Mouse (Mus musculus): ENCODE data around the gene Arsb. TPM values are rescaled to one million over a fixed set of nuclear protein-coding genes. Genes with fewer than 3 reads are reported as not detected.

Arsb gene
- polyA plus RNA-seq, 1 experiment from 2014 or later = 11.9 TPM

DNA sequence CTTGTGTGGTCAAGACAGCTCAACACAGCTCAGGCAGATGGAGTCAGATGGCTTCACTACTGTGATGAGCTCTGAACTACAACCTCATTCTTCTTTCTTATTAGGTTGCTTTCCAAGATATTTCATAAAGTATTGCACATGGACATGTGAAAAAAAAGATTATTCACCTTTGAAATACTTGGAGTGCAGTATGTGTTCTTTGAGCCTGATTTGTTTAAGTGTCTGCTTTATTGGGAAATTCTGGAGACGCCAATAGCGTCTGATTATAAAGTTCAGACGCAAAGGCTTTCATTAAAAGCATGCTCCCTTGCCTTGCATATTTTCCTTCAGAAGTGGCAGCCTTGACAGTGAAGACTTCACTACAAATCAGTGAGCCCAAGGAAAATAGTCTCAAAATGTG lies 136.5 kb downstream of the Arsb start:
- H3K9me3 ChIP-seq (replicated peaks; ENCODE audit: low read length) = no peaks in the 10 kb centered on the region
- no peaks in the 10 kb centered on the region for H3K27me3 ChIP-seq (ENCODE audit: insufficient read depth, low read length)
- WGBS = 96% methylated on average over 3 of the region's 3 CpGs
- no peak overlapping the region for H3K4me3 ChIP-seq (replicated peaks; ENCODE audit: low read depth, low read length)
- H3K4me2 ChIP-seq (ENCODE audit: low read length) = no peak overlapping the region
- no peak overlapping the region for H3K9ac ChIP-seq (ENCODE audit: low read depth, low read length)
- no peak overlapping the region for H3K27ac ChIP-seq
- no peaks in the 10 kb centered on the region for H3K36me3 ChIP-seq (ENCODE audit: insufficient read depth, low read length)
- ATAC-seq (replicated peaks; ENCODE audit: low FRiP score, low read depth) = no peak
- no peak for DNase-seq (ENCODE audit: low spot score)
- TF ChIP-seq CTCF (IDR thresholded peaks at IDR 0.05; ENCODE audit: low read depth) = no peak
- peaks cover 4% of the 10 kb centered on the region; the same call in 1 of the 2 replicates for H3K4me1 ChIP-seq (replicated peaks; ENCODE audit: insufficient read depth, low read length)

DNA sequence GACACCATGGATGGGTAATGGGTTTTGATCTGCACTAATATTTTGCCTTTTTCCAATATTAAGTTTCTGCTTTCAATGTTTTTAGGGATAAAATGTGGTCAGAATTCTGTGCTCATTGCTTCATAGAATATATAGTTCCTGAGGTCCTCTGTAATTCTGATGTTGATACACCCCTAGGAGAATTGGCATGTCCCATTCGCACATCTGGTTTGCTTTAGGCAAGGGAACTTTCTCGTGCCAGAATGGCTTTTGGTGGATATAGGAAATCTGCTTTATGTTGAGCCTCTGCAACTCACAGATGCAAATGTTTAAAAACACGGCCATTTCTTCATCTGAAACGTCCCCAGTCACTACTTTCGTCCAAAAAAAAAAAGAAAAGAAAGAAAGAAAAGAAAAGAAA lies 138.4 kb downstream of the Arsb start:
- H3K36me3 ChIP-seq (ENCODE audit: insufficient read depth, low read length) = no peaks in the 10 kb centered on the region
- ATAC-seq (replicated peaks; ENCODE audit: low FRiP score, low read depth) (no peak), DNase-seq (ENCODE audit: low spot score) (no peak)
- no peak overlapping the region for H3K27ac ChIP-seq
- no peak overlapping the region for H3K9ac ChIP-seq (ENCODE audit: low read depth, low read length)
- no peaks in the 10 kb centered on the region for H3K9me3 ChIP-seq (replicated peaks; ENCODE audit: low read length)
- peaks cover 4% of the 10 kb centered on the region; the same call in 1 of the 2 replicates for H3K4me1 ChIP-seq (replicated peaks; ENCODE audit: insufficient read depth, low read length)
- no peak overlapping the region for H3K4me3 ChIP-seq (replicated peaks; ENCODE audit: low read depth, low read length)
- 77% methylated on average over 5 of the region's 5 CpGs for WGBS
- no peak for TF ChIP-seq CTCF (IDR thresholded peaks at IDR 0.05; ENCODE audit: low read depth)
- no peaks in the 10 kb centered on the region for H3K27me3 ChIP-seq (ENCODE audit: insufficient read depth, low read length)
- no peak overlapping the region for H3K4me2 ChIP-seq (ENCODE audit: low read length)

- H3K4me3 ChIP-seq (replicated peaks; ENCODE audit: low read depth, low read length) = no peak overlapping the region
- DNase-seq (ENCODE audit: low spot score) = no peak
- H3K9ac ChIP-seq (ENCODE audit: low read depth, low read length) = no peak overlapping the region
- ATAC-seq (replicated peaks; ENCODE audit: low FRiP score, low read depth) = no peak
- no peaks in the 10 kb centered on the region for H3K9me3 ChIP-seq (replicated peaks; ENCODE audit: low read length)
- no peak overlapping the region for H3K27ac ChIP-seq
- no peaks in the 10 kb centered on the region for H3K36me3 ChIP-seq (ENCODE audit: insufficient read depth, low read length)
- H3K4me1 ChIP-seq (replicated peaks; ENCODE audit: insufficient read depth, low read length) = peaks cover 4% of the 10 kb centered on the region; the same call in 1 of the 2 replicates
- no peak for TF ChIP-seq CTCF (IDR thresholded peaks at IDR 0.05; ENCODE audit: low read depth)
- no peak overlapping the region for H3K4me2 ChIP-seq (ENCODE audit: low read length)
- H3K27me3 ChIP-seq (ENCODE audit: insufficient read depth, low read length) = no peaks in the 10 kb centered on the region
- WGBS = 39% methylated on average over 7 of the region's 7 CpGs
These were observed 139.6 kb downstream of the Arsb start for GRCm38 (mm10) chr13:93911037-93911436.

- H3K36me3 ChIP-seq (ENCODE audit: insufficient read depth, low read length) = no peaks in the 10 kb centered on the region
- no peak overlapping the region for H3K9ac ChIP-seq (ENCODE audit: low read depth, low read length)
- DNase-seq (ENCODE audit: low spot score) = peak; percentile 57
- H3K27me3 ChIP-seq (ENCODE audit: insufficient read depth, low read length) = no peaks in the 10 kb centered on the region
- H3K4me1 ChIP-seq (replicated peaks; ENCODE audit: insufficient read depth, low read length) = peaks cover 4% of the 10 kb centered on the region; the same call in 1 of the 2 replicates
- WGBS = 69% methylated on average over 5 of the region's 5 CpGs
- no peak overlapping the region for H3K4me2 ChIP-seq (ENCODE audit: low read length)
- no peaks in the 10 kb centered on the region for H3K9me3 ChIP-seq (replicated peaks; ENCODE audit: low read length)
- no peak overlapping the region for H3K4me3 ChIP-seq (replicated peaks; ENCODE audit: low read depth, low read length)
- ATAC-seq (replicated peaks; ENCODE audit: low FRiP score, low read depth) = no peak
- no peak for TF ChIP-seq CTCF (IDR thresholded peaks at IDR 0.05; ENCODE audit: low read depth)
- no peak overlapping the region for H3K27ac ChIP-seq
These were observed 141.0 kb downstream of the Arsb start for GRCm38 (mm10) chr13:93912326-93912915.

DNA sequence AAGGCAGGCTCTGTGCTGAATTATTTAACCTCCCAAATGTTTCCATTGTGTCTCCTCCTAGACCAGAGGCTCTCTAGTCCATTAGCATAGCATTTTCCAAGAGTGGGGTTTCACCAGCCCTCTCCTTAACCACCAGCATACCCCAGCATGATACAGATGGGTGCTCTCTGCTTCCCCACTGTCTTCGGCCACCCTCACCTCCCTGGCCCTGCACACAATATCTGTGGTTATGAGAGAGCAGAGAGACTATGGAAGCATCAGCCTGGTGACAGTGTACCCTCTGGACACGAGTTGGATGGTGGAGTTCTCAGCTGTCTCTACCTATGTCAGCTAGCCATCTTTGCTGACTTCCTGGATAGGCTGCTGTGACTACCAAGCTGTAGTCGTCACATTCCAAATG lies 142.8 kb downstream of the Arsb start:
- 87% methylated on average over 3 of the region's 3 CpGs for WGBS
- Histone ChIP-seq H3K4me2 (ENCODE audit: low read length) (no peak overlapping the region), H3K27ac (no peak overlapping the region), H3K9me3 (replicated peaks; ENCODE audit: low read length) (no peaks in the 10 kb centered on the region), H3K4me3 (replicated peaks; ENCODE audit: low read depth, low read length) (no peak overlapping the region), H3K4me1 (replicated peaks; ENCODE audit: insufficient read depth, low read length) (peaks cover 4% of the 10 kb centered on the region; the same call in 1 of the 2 replicates), H3K9ac (ENCODE audit: low read depth, low read length) (no peak overlapping the region), H3K36me3 (ENCODE audit: insufficient read depth, low read length) (no peaks in the 10 kb centered on the region), H3K27me3 (ENCODE audit: insufficient read depth, low read length) (no peaks in the 10 kb centered on the region)
- no peak for DNase-seq (ENCODE audit: low spot score)
- ATAC-seq (replicated peaks; ENCODE audit: low FRiP score, low read depth) = no peak
- no peak for TF ChIP-seq CTCF (IDR thresholded peaks at IDR 0.05; ENCODE audit: low read depth)

DNA sequence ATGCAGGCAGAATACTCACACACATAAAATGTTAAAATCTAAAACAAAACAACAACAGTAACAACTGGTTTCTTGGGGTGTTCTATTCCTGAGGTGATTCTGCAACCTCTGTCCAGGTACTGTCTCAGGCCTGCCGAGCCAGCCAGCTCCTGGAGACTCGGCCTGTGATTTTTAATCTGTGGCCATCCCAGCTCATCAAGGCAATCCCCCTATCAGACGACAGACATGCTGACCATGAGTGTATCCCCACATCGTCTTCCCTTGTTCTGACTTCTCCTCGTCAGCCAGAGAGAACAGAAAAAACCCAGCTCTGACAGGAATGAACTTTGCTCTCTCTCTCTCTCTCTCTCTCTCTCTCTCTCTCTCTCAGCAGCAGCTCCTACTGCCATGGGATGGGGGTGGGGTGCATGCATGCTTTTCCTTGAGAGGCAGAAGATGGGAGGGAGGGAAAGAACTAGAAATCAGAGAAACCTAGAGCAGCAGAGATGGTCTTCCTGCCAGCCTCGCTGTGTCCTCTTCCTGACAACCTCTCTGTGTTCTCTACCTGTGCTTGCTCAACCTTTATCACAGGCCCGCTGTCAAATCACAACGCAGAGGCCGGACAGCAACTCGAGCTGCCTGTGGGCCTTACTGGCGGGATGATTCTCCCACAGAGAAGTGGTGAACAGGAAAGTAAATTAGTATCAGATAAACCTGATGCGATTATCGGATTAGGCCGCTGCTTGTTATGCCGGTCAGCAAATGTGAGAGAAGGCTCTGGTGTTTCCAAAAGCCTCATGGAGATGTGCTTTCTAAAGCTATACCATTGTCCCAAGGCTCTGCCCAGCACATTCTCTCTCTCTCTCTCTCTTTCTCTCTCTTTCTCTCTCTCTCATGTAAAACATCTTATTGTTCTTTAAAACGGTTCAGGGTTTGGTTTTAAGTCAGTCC lies 144.5 kb downstream of the Arsb start:
- Histone ChIP-seq H3K27ac (no peak overlapping the region), H3K9me3 (replicated peaks; ENCODE audit: low read length) (no peaks in the 10 kb centered on the region), H3K4me2 (ENCODE audit: low read length) (no peak overlapping the region), H3K27me3 (ENCODE audit: insufficient read depth, low read length) (no peaks in the 10 kb centered on the region), H3K36me3 (ENCODE audit: insufficient read depth, low read length) (no peaks in the 10 kb centered on the region), H3K4me3 (replicated peaks; ENCODE audit: low read depth, low read length) (no peak overlapping the region), H3K9ac (ENCODE audit: low read depth, low read length) (no peak overlapping the region), H3K4me1 (replicated peaks; ENCODE audit: insufficient read depth, low read length) (peaks cover 4% of the 10 kb centered on the region; the same call in 1 of the 2 replicates)
- ATAC-seq (replicated peaks; ENCODE audit: low FRiP score, low read depth) (no peak; the same call in 1 of the 2 replicates), DNase-seq (ENCODE audit: low spot score) (no peak)
- no peak for TF ChIP-seq CTCF (IDR thresholded peaks at IDR 0.05; ENCODE audit: low read depth)
- WGBS = 66% methylated on average over 16 of the region's 16 CpGs

All from kidney, postnatal 0 days (tissue).